Mouse (Mus musculus) spleen, embryonic (tissue): ENCODE data around the gene Zbtb16.

Experiments used
- CTCF ChIA-PET: fragments of 350-600 bp; sonication (Branson Sonifier 250); formaldehyde crosslinking; loops from one replicate; lab custom pipeline; 2022; lab: Charles Lee

The Zbtb16 gene

DNA sequence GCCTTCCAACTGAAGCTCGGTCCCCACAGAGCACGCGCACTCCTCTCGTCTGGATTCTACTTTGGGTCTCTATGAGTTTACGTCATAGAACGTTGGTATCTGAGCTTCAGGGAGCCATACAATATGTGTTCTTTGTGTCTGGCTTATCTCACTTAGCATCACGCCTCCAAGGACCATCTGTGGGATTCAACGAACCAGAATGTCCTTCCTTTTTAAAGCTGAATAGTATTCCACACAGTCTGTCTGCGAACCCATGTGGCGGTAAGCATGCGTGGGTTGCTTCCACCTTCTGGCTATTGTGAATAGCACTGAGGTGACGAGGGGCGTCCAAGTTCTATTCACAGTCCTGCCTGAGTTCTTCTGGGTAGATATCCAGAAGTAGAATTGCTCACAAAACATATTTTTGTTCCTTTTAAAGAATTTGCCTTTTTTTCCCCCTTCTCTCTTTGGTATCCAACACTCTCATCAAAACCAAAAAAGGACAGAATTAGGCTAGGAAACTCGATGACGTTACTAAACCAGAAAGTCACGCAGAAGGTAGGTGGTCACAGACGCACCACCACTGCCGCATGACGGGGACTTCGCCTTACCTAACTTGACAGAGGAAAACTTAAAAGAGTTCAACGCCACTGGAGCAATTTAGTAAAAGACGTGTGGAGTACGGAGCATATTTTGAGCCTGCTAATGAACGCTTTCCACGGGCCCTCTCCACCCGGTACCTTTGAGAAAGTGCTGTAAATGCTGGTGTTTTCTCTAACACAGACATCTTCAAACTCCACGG is 32.4 kb downstream of the Zbtb16 start:
- CTCF ChIA-PET, result no interaction called here

DNA sequence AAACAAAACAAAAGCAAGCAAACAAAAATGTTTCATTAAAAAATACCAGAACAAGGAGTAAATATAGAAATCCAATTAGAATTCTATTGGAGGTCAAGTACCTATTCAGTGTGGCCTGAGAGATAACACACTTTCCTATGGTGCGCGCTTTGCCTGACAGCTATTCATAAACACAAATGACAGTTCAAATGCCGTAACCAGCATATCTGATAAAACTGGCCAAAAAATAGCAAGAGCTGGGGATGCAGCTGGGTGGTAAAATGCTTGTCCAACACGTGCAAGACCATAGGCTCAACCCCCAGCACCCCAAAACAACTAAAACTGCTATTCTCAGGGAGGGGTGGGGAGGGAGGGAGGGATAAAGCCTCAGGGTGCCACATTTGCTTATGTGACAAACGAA is 33.6 kb downstream of the Zbtb16 start:
- CTCF ChIA-PET, result no interaction called here

DNA sequence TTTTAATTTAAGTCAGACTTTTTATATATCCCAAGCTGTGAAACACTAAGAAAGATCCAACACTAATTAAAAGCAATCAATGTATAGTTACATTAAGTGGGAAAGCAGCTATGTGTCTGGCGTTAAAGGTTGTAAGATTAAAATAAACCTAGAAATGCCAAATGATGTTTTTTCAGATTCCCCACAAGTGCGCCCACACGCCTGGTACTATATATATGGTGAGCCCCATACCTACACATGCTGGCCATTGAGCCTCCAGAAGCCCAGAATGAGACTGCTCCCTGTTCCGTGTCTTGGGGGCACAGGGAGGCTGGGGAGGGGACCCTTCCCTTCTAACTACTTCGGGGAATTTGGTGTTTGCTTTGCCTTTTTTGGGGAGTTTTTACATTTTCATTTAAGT is 34.7 kb downstream of the Zbtb16 start:
- CTCF ChIA-PET, result no interaction called here

DNA sequence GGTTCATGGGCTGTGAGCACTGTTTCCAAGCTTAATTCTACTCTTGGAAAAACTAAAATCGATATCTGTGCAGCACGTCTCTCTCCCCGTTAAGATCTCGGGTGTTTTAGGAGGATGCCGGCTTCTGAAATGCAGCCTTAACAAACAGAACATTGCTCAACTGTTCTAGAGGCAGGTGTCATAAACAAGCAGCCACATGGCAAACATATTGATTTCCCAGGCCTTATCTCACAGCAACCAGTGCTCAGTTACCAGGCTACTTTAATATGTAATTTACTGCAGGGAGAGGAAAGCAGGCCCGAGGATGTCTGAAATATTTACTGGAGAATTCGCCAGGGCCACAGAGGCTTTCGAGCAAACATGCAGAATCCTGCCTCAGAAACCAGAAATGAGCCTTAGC is 35.4 kb downstream of the Zbtb16 start:
- CTCF ChIA-PET, result no interaction called here

DNA sequence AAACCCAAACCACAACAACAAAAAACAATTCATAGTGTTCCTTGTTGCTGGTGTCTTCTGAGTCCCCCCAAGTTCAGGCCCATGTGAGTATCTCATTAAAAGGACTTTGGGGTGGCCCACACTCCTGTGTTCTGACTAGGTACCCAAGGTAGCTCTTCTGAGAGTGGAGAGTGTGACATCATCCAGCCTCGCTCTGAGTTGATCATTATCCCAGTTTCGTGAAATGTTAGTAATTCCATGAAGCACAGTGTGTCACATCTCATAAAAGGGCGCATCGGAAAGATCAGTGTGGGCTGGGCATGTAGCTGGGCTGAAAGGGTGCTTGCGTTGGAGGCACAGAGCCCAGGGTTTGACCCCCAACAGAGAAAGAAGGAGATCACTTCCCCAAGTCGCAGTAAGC is 38.0 kb downstream of the Zbtb16 start:
- CTCF ChIA-PET, result no interaction called here

DNA sequence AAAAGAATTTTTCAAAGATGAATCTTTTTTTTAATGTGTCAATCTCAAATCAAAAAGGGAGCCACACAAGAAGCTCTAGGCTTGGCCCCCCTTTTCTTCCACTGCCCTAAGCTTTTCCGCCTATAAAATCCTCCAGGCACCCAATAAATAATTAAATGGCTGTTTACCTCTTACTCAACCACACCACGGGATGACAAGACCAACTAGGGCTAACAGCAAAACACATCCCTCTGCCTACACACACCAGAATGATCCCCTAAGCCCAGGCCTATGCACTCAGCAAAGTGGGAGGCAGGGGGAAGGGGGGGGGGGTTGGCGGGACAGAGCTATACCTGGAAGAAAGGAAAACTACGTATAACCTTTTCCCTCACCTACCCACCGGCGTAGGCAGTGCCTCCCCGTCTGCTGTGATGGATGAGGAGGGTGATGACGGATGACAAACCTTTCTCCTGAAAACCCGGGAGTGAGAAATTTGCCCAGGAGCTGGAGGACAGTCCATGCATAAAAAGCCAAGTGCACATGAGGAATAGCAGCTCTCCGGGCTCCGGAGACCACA is 39.7 kb downstream of the Zbtb16 start:
- CTCF ChIA-PET, result interaction anchor here (0.7 kb wide), 1 partner anchor 48 kb away, joined by 6 read pairs; no protein-coding TSS in a partner anchor

DNA sequence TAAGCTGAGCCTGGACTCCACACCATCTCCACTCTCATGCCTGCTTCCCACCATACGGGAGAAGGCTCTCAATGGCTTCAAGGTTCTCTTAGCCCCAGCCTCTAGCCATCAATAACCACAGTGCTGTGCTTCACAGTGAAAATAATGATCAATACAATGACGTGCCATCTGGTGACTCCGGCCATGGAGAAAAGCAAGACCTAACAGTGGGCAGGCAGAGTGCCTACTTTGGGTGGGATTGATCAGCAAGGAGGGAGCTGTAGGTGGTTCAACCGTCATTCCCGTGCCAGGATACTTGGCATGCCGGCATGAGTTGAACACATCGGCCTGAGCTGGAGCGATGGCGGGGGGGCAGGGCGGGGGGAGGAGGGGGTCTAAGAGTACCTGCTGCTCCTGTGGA is 40.3 kb downstream of the Zbtb16 start:
- CTCF ChIA-PET, result interaction anchor here (0.6 kb wide), 1 partner anchor 11 kb away, joined by 9 read pairs; no protein-coding TSS in a partner anchor

DNA sequence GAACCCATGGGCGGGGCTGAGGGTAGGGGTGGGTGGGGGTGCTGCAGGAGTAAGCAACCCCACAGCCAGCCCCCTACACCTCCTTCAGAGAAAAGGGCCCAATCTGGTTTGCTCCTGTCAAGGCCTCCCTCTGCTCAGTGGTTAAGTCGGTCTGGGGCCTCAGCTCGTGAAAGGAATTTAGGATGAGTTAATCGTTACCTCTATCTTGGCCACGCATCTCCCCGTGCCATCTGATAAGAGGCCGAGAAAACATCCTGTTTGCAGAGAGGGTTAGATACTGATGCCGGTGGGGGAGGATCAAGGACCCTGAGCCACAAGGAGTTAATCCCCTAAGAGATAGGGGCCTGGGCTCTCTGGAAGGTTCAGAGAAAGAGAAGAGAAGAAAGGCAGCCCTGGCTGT is 40.9 kb downstream of the Zbtb16 start:
- CTCF ChIA-PET, result no interaction called here

DNA sequence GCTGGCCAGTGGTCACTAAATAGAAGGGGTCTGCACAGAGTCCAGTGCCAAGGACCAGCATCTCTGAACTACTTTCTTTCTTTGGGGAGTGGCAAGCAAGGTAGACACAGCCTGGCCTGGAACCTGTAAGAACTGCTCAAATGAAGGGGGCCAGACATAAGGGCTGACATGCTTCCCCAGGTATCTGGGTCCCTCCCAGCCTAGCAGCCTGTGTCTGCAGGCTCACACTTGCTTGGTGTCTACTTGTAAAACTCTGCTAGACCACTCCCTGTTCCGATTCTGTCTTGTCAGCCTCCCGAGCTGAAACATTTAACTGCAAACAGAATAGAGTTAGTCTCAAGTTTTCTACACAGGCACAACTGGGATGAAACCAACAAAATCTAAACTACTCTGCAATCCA is 41.6 kb downstream of the Zbtb16 start:
- CTCF ChIA-PET, result no interaction called here

DNA sequence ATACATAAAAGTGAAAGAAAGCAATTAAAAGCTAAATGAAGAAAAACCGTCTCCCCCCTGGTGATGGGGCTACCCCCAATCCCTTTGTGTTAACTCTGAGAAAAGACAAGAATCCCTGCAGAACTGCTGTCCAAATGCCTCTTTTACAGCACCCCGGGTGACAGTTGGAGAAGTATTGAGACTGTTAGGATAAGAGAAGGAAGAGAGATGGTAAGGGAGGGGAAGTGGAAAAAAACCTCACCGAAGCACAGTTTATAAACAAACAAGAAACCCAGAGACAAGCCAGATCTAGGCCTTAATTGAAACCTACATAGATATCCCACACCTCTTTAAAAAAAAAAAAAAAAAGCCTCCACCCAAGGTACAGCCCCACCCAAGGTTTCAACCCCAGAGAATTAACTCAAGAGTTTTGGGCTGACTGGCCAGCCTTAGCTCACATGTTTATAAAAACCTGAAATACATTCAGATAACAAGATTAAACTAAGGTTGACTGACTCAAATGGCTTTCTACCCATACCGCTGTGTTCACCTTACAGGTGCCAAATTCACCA is 42.3 kb downstream of the Zbtb16 start:
- CTCF ChIA-PET, result no interaction called here

DNA sequence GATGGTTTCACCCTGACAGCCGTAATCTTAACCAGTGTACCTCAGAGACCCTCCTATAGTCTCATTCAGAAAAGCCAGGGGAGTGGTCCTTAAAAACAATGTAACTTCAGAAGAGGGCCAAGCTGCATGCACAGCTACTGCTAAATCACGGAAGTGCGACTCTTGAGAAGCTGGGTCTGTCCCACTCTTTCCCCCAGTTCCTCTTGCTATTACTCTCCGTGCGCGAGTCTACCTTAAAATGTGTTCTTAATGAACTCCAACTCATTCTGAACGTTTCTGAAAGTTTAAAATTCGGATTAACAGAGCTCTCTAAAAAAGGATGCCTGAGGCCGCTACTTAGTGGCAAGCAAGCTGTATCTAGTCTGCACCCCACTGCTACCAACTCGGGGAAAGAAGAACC is 45.4 kb downstream of the Zbtb16 start:
- CTCF ChIA-PET, result no interaction called here

DNA sequence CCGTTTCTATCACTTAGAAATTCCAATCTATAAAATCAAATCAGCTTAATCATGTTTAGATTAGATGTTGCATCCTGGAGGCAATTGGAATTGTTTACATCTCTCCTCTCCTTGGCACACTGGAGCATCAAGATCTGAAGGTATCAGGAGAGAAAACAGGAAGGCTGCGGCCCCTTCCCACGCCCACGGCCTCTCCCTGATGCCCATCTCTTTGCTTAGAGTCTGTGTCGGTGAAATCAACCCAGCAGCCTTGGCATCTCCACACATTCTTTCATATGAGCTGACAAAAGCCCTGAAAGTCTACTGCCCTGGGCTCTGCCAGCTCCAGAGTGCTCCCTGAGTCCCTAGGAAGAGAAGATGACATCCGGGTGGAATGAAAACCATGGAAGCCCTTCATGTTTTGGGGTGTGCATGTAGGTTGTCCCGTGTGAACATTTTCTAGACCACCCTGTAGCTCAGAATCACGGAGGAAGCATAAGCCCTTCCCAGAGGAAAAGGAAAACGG is 48.1 kb downstream of the Zbtb16 start:
- CTCF ChIA-PET, result no interaction called here

DNA sequence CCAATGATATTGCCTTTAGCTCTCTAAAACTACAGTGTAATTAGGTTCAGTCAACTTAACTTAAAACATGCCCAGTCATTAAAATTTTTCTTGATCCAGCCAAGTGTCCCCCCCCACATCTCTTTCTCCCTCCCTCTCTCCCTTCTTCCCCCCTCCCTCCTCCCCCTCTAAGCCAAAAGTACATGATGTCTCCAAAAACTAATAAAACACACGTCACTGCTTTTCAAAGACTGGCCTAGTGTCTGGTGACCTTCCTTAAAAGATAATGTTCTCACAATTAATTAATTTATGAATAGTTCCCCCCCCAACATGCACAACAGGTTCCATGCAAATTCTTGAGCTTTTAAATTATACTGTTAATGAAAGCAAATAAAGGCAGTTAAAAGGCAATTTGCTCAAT is 48.7 kb downstream of the Zbtb16 start:
- CTCF ChIA-PET, result no interaction called here

DNA sequence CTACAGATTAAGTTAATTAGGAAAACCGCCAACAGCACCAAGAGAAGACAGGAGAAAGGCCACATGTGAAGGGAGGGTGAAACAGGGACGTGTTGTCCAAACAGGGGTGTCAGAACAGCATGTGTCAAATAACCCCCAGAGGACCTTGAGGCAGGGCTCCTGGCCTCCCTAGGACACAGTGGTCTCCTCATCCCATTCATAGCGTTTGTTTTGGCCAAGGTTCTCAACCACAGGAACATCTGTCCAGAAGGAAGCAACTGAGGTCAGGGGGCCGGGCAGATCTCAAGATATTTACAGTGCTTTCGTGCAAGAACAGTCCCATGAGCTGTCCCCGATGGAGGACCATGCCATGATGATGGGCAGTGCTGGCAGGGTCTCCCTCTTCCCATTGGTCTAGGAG is 49.2 kb downstream of the Zbtb16 start:
- CTCF ChIA-PET, result no interaction called here

DNA sequence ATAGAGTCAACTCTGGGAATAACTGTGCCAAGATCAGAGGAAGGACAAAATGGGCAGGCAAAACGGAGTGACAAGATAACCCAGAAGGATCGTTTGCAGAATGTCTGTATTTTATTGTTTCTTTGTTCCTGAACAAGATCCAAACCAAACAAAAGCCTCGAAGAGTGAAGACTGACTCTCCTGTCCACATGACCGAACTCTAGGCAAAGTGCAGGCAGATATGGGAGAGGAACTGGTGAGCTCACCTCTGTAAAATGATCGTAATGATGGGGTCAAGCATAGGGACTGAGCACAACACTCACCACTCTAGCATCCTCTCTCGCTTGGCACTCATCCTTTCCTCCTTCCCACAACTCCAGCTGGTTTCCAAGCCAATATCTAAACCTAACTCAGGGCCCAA is 51.1 kb downstream of the Zbtb16 start:
- CTCF ChIA-PET, result no interaction called here

DNA sequence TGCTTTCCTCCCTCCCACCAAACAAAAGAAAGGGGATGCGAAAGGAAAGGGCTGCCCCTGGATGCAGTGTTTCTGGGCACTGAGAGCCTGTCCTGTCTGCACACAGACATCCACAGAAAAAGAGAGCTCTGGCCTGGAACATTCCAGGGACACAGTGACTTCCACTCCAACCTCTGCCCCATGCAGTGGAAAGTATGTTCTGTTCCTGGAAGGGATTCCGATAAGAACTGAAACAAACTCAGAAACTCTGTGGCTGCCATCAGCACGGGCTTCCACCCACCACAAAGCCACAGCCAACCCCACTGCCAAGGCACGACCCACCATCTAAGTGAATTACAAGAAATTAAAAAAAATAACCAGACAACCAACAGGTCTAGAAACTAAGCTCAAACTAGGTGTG is 52.7 kb downstream of the Zbtb16 start:
- CTCF ChIA-PET, result no interaction called here

DNA sequence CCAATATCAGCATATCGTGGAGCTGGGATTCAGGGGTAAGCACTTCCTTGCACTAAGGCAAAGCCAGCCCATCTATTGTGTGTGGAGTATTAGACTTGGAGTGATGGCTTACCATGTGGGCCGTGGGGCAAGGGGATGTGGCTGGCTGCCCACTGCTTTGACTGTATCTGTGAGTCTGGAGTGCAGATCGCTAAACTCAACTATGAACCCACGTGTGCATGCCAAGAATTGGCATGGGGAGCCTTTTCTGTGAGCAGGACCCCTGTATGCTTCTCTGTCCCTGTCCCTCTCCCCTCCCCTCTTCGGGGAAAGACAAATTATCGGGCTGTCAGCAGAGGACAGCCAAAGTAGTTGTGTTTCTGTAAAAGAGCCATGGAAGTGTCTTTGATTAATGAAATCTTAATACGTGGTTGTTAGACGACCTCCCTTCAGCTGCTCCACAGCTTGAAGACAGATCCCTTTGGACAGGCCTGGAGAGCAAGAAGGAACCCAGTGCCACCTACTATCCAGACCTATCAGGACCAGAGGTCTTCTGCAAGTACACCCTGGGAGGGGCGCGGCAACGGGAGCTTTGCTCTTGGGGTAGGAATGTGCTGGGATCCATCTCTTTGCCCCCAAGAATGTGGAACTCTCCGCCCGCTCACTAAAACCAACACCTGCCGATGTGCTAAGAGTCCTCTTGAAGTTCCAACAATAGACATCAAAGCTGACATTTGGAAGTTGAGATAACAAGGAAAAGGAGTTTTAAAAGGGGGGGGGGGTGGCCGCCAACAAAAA is 53.5 kb downstream of the Zbtb16 start:
- CTCF ChIA-PET, result no interaction called here

DNA sequence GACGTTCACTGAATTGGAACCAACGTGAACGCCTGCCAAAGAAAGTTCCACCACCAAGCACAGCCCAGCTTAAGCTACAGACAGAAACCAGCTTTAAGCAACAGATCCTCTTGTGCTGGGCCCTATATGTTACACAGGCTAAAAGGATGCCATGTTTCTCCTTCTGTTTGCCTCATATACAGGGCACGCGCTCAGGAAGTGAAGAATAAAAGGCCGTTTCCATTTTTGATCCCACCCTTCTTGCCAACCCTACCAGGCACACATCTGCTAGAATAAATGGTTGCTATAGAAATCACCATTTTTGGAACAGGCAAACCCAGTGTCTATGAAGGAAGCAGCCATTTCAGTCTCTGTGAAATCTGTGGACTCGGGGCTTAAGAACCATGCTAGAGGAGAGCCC is 59.8 kb downstream of the Zbtb16 start:
- CTCF ChIA-PET, result no interaction called here

DNA sequence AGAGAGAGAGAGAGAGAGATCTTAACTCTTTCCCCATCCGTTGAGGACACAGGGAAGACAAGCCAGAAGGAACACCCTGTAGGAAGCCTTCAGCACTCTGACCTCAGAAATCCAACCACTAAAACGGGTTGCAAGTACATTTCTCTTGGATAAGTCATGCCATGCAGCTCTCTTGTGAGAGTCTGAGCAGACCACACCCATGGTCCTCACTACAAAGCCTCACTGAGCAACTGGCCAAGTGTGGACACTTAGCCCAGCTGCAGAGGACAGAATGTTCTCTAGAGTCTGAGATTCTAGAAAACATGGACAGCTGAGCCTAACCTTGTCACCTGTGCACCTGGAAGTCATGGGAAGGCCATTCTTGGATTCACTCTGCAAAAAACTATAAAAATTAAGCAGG is 60.5 kb downstream of the Zbtb16 start:
- CTCF ChIA-PET, result no interaction called here

DNA sequence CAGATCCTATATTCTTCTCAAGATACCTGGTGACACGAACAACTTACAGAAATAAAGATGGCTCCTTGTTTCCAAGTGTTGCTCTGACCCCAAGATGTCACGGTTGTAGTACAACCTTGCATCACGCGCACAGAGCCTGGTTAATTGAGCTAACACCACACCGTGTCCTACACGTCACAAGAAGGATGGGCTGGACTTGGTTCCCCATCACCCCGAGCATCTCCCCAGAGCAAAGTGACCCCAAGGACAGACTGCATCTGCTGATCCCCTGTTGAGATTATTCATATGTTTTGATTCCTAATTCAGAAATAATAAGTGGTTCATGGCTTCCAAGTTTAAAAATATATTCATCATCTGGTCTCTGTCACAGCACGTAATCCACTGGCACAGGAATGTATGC is 62.3 kb downstream of the Zbtb16 start:
- CTCF ChIA-PET, result no interaction called here

DNA sequence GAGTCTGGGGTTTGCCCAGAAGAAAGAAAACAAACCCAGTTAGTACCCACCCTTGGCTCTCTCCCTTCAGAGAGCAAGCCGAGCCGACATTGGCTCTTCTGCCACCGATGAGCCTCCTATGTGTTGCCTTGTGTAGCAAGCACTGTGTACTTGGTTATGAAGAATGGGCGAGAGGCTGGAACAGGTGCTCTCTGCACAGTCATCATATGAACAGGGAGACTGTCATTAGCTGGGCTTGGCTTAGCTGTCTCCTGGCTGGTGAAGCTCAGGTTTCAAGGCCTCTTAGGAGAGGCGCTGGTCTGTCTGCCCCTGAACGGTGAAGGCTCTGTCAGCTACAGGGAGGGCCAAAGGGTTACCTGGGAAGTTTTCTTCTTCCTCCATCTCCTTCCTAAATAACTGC is 62.9 kb downstream of the Zbtb16 start:
- CTCF ChIA-PET, result no interaction called here

DNA sequence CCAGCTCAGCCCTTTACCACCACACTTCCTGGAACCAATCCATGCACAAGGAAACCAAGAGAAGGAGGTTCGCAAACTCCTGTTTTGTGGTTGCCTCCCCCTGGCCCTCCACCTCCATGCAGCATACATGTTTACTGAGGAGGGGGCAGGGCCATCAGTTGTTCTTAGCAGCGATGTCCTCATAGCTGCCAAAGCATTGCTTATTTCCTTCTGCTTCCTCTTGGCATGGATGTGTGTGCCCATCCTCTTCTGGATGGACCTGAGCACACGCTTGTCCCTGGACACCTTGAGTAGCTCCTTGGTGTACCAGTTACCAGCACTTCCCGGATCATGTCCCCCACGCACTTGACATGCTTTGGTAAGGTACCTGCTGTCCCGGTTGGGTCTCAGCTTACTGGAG is 64.5 kb downstream of the Zbtb16 start:
- CTCF ChIA-PET, result no interaction called here
